Mouse (Mus musculus): ENCODE measurements at regions not wholly inside any gene's neighbourhood (a gene's known extent, or its start where the extent isn't known, plus 50 kb on each side); places are given as distances from the start of the nearest gene placed in this dataset.

- Histone ChIP-seq H3K9ac (no peak overlapping the region), H3K4me1 (peaks cover 11% of the 10 kb centered on the region), H3K4me2 (no peak overlapping the region), H3K4me3 (replicated peaks) (no peak overlapping the region), H3K27me3 (no peaks in the 10 kb centered on the region), H3K9me3 (replicated peaks) (no peaks in the 10 kb centered on the region), H3K27ac (no peak overlapping the region), H3K36me3 (no peaks in the 10 kb centered on the region)
- 79% methylated on average over 4 of the region's 4 CpGs for WGBS
- ATAC-seq (replicated peaks; ENCODE audit: low FRiP score), result no peak
Measured at GRCm38 (mm10) chr12:117444247-117444989, 71.9 kb upstream of the Rapgef5 start.

- H3K9me3 ChIP-seq (replicated peaks), result no peaks in the 10 kb centered on the region; the same call in 1 of the 2 replicates
- peak overlapping the region; percentile 45 for H3K4me2 ChIP-seq
- H3K27me3 ChIP-seq, result no peaks in the 10 kb centered on the region
- peaks cover 16% of the 10 kb centered on the region for H3K4me1 ChIP-seq
- WGBS, result 7% methylated on average over 10 of the region's 10 CpGs
- no peaks in the 10 kb centered on the region for H3K36me3 ChIP-seq
- no peak overlapping the region for H3K9ac ChIP-seq
- ATAC-seq (replicated peaks; ENCODE audit: low FRiP score), result peak; percentile 87
- peak overlapping the region; percentile 10; the same call in 1 of the 2 replicates for H3K4me3 ChIP-seq (replicated peaks)
- H3K27ac ChIP-seq, result peak overlapping the region; percentile 20; the same call in 1 of the 2 replicates
Measured at GRCm38 (mm10) chr12:117447223-117447622, 69.1 kb upstream of the Rapgef5 start.

GRCm38 (mm10) chr12:117447843-117448728, 68.2 kb upstream of the Rapgef5 start:
- H3K9ac ChIP-seq, result no peak overlapping the region
- H3K27ac ChIP-seq, result peak overlapping the region; percentile 20
- no peaks in the 10 kb centered on the region for H3K27me3 ChIP-seq
- H3K4me2 ChIP-seq, result no peak overlapping the region
- H3K4me3 ChIP-seq (replicated peaks), result no peak overlapping the region
- peaks cover 16% of the 10 kb centered on the region for H3K4me1 ChIP-seq
- WGBS, result 61% methylated on average over 19 of the region's 19 CpGs
- H3K9me3 ChIP-seq (replicated peaks), result no peaks in the 10 kb centered on the region; the same call in 1 of the 2 replicates
- no peaks in the 10 kb centered on the region for H3K36me3 ChIP-seq
- ATAC-seq (replicated peaks; ENCODE audit: low FRiP score), result no peak

GRCm38 (mm10) chr12:117449080-117449479, 67.2 kb upstream of the Rapgef5 start:
- no peak overlapping the region for H3K27ac ChIP-seq
- no peaks in the 10 kb centered on the region for H3K27me3 ChIP-seq
- WGBS, result 88% methylated on average over 2 of the region's 2 CpGs
- peaks cover 16% of the 10 kb centered on the region for H3K4me1 ChIP-seq
- no peak for ATAC-seq (replicated peaks; ENCODE audit: low FRiP score)
- H3K9me3 ChIP-seq (replicated peaks), result no peaks in the 10 kb centered on the region; the same call in 1 of the 2 replicates
- H3K4me3 ChIP-seq (replicated peaks), result no peak overlapping the region
- H3K36me3 ChIP-seq, result no peaks in the 10 kb centered on the region
- H3K9ac ChIP-seq, result no peak overlapping the region
- H3K4me2 ChIP-seq, result no peak overlapping the region

GRCm38 (mm10) chr12:117450106-117450505, 66.2 kb upstream of the Rapgef5 start:
- no peak overlapping the region for H3K4me2 ChIP-seq
- no peaks in the 10 kb centered on the region; the same call in 1 of the 2 replicates for H3K9me3 ChIP-seq (replicated peaks)
- no peak overlapping the region for H3K4me3 ChIP-seq (replicated peaks)
- no peak overlapping the region for H3K9ac ChIP-seq
- peaks cover 16% of the 10 kb centered on the region for H3K4me1 ChIP-seq
- no peaks in the 10 kb centered on the region for H3K36me3 ChIP-seq
- no peak for ATAC-seq (replicated peaks; ENCODE audit: low FRiP score)
- H3K27ac ChIP-seq, result no peak overlapping the region
- H3K27me3 ChIP-seq, result no peaks in the 10 kb centered on the region

- Histone ChIP-seq H3K4me1 (peaks cover 16% of the 10 kb centered on the region), H3K4me3 (replicated peaks) (no peak overlapping the region), H3K9ac (no peak overlapping the region), H3K27ac (no peak overlapping the region), H3K36me3 (no peaks in the 10 kb centered on the region), H3K27me3 (no peaks in the 10 kb centered on the region), H3K4me2 (no peak overlapping the region), H3K9me3 (replicated peaks) (no peaks in the 10 kb centered on the region; the same call in 1 of the 2 replicates)
- 85% methylated on average over 3 of the region's 3 CpGs for WGBS
- no peak for ATAC-seq (replicated peaks; ENCODE audit: low FRiP score)
Measured at GRCm38 (mm10) chr12:117450871-117451270, 65.4 kb upstream of the Rapgef5 start.

- H3K9me3 ChIP-seq (replicated peaks), result no peaks in the 10 kb centered on the region; the same call in 1 of the 2 replicates
- H3K9ac ChIP-seq, result no peak overlapping the region
- WGBS, result 70% methylated on average over 4 of the region's 4 CpGs
- H3K4me3 ChIP-seq (replicated peaks), result no peak overlapping the region
- no peak overlapping the region for H3K4me2 ChIP-seq
- H3K27me3 ChIP-seq, result no peaks in the 10 kb centered on the region
- no peak for ATAC-seq (replicated peaks; ENCODE audit: low FRiP score)
- no peak overlapping the region for H3K27ac ChIP-seq
- no peaks in the 10 kb centered on the region for H3K36me3 ChIP-seq
- peaks cover 16% of the 10 kb centered on the region for H3K4me1 ChIP-seq
Measured at GRCm38 (mm10) chr12:117451441-117451840, 64.8 kb upstream of the Rapgef5 start.

GRCm38 (mm10) chr12:117455800-117456199, 60.5 kb upstream of the Rapgef5 start:
- no peak for ATAC-seq (replicated peaks; ENCODE audit: low FRiP score)
- H3K4me1 ChIP-seq, result 0 out of 2 replicates have a peak, but pooled peaks cover 2% of the 10 kb centered on the region

GRCm38 (mm10) chr12:117458132-117459070, 57.9 kb upstream of the Rapgef5 start:
- 37% methylated on average over 9 of the region's 9 CpGs for WGBS
- ATAC-seq (replicated peaks; ENCODE audit: low FRiP score), result peak; percentile 58; the same call in 1 of the 2 replicates
- Histone ChIP-seq H3K4me1 (no peaks in the 10 kb centered on the region), H3K4me3 (replicated peaks) (no peak overlapping the region), H3K9ac (no peak overlapping the region), H3K36me3 (no peaks in the 10 kb centered on the region), H3K27ac (peak overlapping the region; percentile 41; the same call in 1 of the 2 replicates), H3K9me3 (replicated peaks) (no peaks in the 10 kb centered on the region), H3K27me3 (no peaks in the 10 kb centered on the region), H3K4me2 (no peak overlapping the region)

More at GRCm38 (mm10) chr12:117455800-117456199, 60.5 kb upstream of the Rapgef5 start:
- H3K9me3 ChIP-seq (replicated peaks), result no peaks in the 10 kb centered on the region; the same call in 1 of the 2 replicates
- no peaks in the 10 kb centered on the region for H3K27me3 ChIP-seq
- WGBS, result 77% methylated on average over 7 of the region's 7 CpGs
- H3K27ac ChIP-seq, result no peak overlapping the region
- no peak overlapping the region for H3K4me3 ChIP-seq (replicated peaks)
- no peaks in the 10 kb centered on the region for H3K36me3 ChIP-seq
- H3K9ac ChIP-seq, result no peak overlapping the region
- H3K4me2 ChIP-seq, result no peak overlapping the region

GRCm38 (mm10) chr12:117459541-117459940, 56.7 kb upstream of the Rapgef5 start:
- no peaks in the 10 kb centered on the region for H3K36me3 ChIP-seq
- H3K27ac ChIP-seq, result no peak overlapping the region
- 77% methylated on average over 4 of the region's 4 CpGs for WGBS
- no peak overlapping the region for H3K4me2 ChIP-seq
- no peak for ATAC-seq (replicated peaks; ENCODE audit: low FRiP score)
- no peaks in the 10 kb centered on the region for H3K27me3 ChIP-seq
- no peak overlapping the region for H3K4me3 ChIP-seq (replicated peaks)
- H3K4me1 ChIP-seq, result no peaks in the 10 kb centered on the region
- no peaks in the 10 kb centered on the region for H3K9me3 ChIP-seq (replicated peaks)
- H3K9ac ChIP-seq, result no peak overlapping the region

GRCm38 (mm10) chr12:117465206-117465605, 51.1 kb upstream of the Rapgef5 start:
- Histone ChIP-seq H3K9me3 (replicated peaks) (no peaks in the 10 kb centered on the region), H3K4me1 (no peaks in the 10 kb centered on the region), H3K9ac (no peak overlapping the region), H3K4me3 (replicated peaks) (no peak overlapping the region), H3K27me3 (no peaks in the 10 kb centered on the region), H3K4me2 (no peak overlapping the region), H3K27ac (no peak overlapping the region), H3K36me3 (no peaks in the 10 kb centered on the region)
- 72% methylated on average over 3 of the region's 3 CpGs for WGBS
- ATAC-seq (replicated peaks; ENCODE audit: low FRiP score), result no peak
